Mouse (Mus musculus) ES-E14 (cell line): Measurements from ENCODE around the gene Proser3. TPM values are rescaled to one million over a fixed set of nuclear protein-coding genes. Genes with fewer than 3 reads are reported as not detected.

Experiments
- DNase-seq: peaks from one replicate; pipeline ENCODE4 v3.0.0-alpha.2; 2013; ENCODE audit warnings: low read depth, low spot score
- H3K27ac ChIP-seq: 2 replicates; pipeline ENCODE4 v1.5.1; 2012; ENCODE audit warnings: low read depth, mild to moderate bottlenecking, low read length, moderate library complexity, mixed read lengths; ENCODE audit not compliant: poor library complexity, insufficient read depth, severe bottlenecking
- H3K36me3 ChIP-seq: 2 replicates; pipeline ENCODE4 v1.6.1; 2012; ENCODE audit warnings: mild to moderate bottlenecking, low read length, moderate library complexity, mixed read lengths; ENCODE audit not compliant: control insufficient read depth, poor library complexity, insufficient read depth, severe bottlenecking
- H3K4me1 ChIP-seq, 2 experiments: fragments of 150-350 bp in 1 of 2; sonication (generic) in 1 of 2; 2 replicates each; pipeline ENCODE4 v1.6.1; 2012; ENCODE audit warnings: low read length in 2 of 2, mild to moderate bottlenecking in 1 of 2, mixed read lengths in 1 of 2; ENCODE audit not compliant: control insufficient read depth in 2 of 2, insufficient read depth in 2 of 2, poor library complexity in 1 of 2
- H3K4me3 ChIP-seq, 2 experiments: fragments of 150-350 bp in 1 of 2; sonication (generic) in 1 of 2; 2 replicates each; pipeline ENCODE4 v1.5.1; 2012; ENCODE audit warnings: low read length in 2 of 2, low read depth in 1 of 2, mild to moderate bottlenecking in 1 of 2, mixed read lengths in 1 of 2; ENCODE audit not compliant: insufficient read depth in 1 of 2, poor library complexity in 1 of 2, severe bottlenecking in 1 of 2
- H3K9ac ChIP-seq: 2 replicates; pipeline ENCODE4 v1.6.1; 2012; ENCODE audit warnings: low read depth, mild to moderate bottlenecking, low read length, mixed read lengths; ENCODE audit not compliant: poor library complexity, insufficient read depth, severe bottlenecking
- H3K9me3 ChIP-seq: fragments of 150-350 bp; sonication (generic); 2 replicates; pipeline ENCODE4 v1.6.1; 2012; ENCODE audit warnings: low read depth, mild to moderate bottlenecking, low read length; ENCODE audit not compliant: control insufficient read depth, insufficient read depth
- CHD2 ChIP-seq: IDR thresholded peaks from 2 replicates; pipeline ENCODE4 v1.6.1; 2014; ENCODE audit warnings: mild to moderate bottlenecking, low read depth, low read length, inconsistent platforms
- HCFC1 ChIP-seq: IDR thresholded peaks from 2 replicates; pipeline ENCODE4 v1.6.1; 2012; ENCODE audit warnings: low read length, inconsistent platforms, borderline replicate concordance; ENCODE audit not compliant: insufficient read depth
- MAFK ChIP-seq: IDR thresholded peaks from 2 replicates; pipeline ENCODE4 v1.6.1; 2014; ENCODE audit warnings: mild to moderate bottlenecking, low read depth, low read length, inconsistent platforms; ENCODE audit not compliant: insufficient read depth
- ZC3H11A ChIP-seq: IDR thresholded peaks from 2 replicates; pipeline ENCODE4 v1.6.1; 2012; ENCODE audit warnings: low read depth, mild to moderate bottlenecking, inconsistent platforms, low read length, borderline replicate concordance
- ZNF384 ChIP-seq: IDR thresholded peaks from 2 replicates; pipeline ENCODE4 v1.6.1; 2012; ENCODE audit warnings: low read depth, low read length, inconsistent platforms
- in situ Hi-C, 2 experiments: fragments of 600-800 bp; cut with MboI; formaldehyde crosslinking; loops; one replicate each; pipeline ENCODE4 v1.15.1; 2025; ENCODE audit warnings: low sequenced_read_pairs in 2 of 2, inconsistent platforms in 1 of 2; ENCODE audit not compliant: unreplicated experiment in 2 of 2
- total RNA-seq: library from RNA; depleted of rRNA; stranded (reverse); fragments of 300-350 nt; gene quantifications from 2 replicates; pipeline ENCODE4 v1.2.3, GENCODE M21; 2012

Gene Proser3
- total RNA-seq, 1 experiment, result 6.8 TPM

GRCm38 (mm10) chr7:30524487-30524886, 27.6 kb downstream of the Proser3 start:
- Histone ChIP-seq H3K4me3 (no peak overlapping the region), H3K27ac (no peak overlapping the region), H3K36me3 (no peaks in the 10 kb centered on the region), H3K9ac (no peak overlapping the region), H3K4me1 (peaks cover 1 to 12% of the 10 kb centered on the region in 2 experiments; a peak in 2 of 4 replicates), H3K9me3 (no peaks in the 10 kb centered on the region)
- in situ Hi-C loops, result no loop called here
- TF ChIP-seq ZNF384, result no peak
- no peak for TF ChIP-seq HCFC1
- no peak for TF ChIP-seq ZC3H11A
- no peak for DNase-seq

- in situ Hi-C loops, result no loop called here
- no peak for TF ChIP-seq MAFK
- no peak for TF ChIP-seq CHD2
- Histone ChIP-seq H3K9me3 (no peaks in the 10 kb centered on the region), H3K27ac (no peak overlapping the region), H3K36me3 (no peaks in the 10 kb centered on the region), H3K9ac (no peak overlapping the region), H3K4me1 (peaks cover 1 to 16% of the 10 kb centered on the region in 2 experiments; a peak in 2 of 4 replicates), H3K4me3 (no peak overlapping the region)
- DNase-seq, result no peak
Measured at GRCm38 (mm10) chr7:30522871-30523270, 29.2 kb downstream of the Proser3 start.

- Histone ChIP-seq H3K4me1 (peaks cover under 1 to 6% of the 10 kb centered on the region in 2 experiments; a peak in 2 of 4 replicates), H3K9ac (no peak overlapping the region)
Measured at GRCm38 (mm10) chr7:30520856-30521255, 31.2 kb downstream of the Proser3 start.

GRCm38 (mm10) chr7:30520396-30520795, 31.7 kb downstream of the Proser3 start:
- H3K4me1 ChIP-seq, result peaks cover 2 to 4% of the 10 kb centered on the region in 2 experiments; a peak in 2 of 4 replicates
- H3K27ac ChIP-seq, result no peak overlapping the region
- TF ChIP-seq HCFC1, result no peak
- no peak for TF ChIP-seq ZC3H11A
- no peak for TF ChIP-seq MAFK
- no peak for TF ChIP-seq CHD2
- no peak for TF ChIP-seq ZNF384
- no peak for DNase-seq
- H3K9me3 ChIP-seq, result no peaks in the 10 kb centered on the region
- no peaks in the 10 kb centered on the region for H3K36me3 ChIP-seq
- H3K9ac ChIP-seq, result no peak overlapping the region
- no peak overlapping the region for H3K4me3 ChIP-seq
- in situ Hi-C loops, result no loop called here

More at GRCm38 (mm10) chr7:30520856-30521255, 31.2 kb downstream of the Proser3 start:
- no peak overlapping the region for H3K4me3 ChIP-seq
- TF ChIP-seq CHD2 (no peak), ZNF384 (no peak), ZC3H11A (no peak), MAFK (no peak), HCFC1 (no peak)
- H3K27ac ChIP-seq, result no peak overlapping the region
- no peak for DNase-seq
- in situ Hi-C loops, result no loop called here
- no peaks in the 10 kb centered on the region for H3K9me3 ChIP-seq
- H3K36me3 ChIP-seq, result no peaks in the 10 kb centered on the region

- Histone ChIP-seq H3K4me1 (peaks cover 2 to 4% of the 10 kb centered on the region in 2 experiments; a peak in 2 of 4 replicates), H3K4me3 (peak overlapping the region; percentile 2 to 13; a peak in 1 of 4 replicates), H3K27ac (no peak overlapping the region), H3K36me3 (no peaks in the 10 kb centered on the region), H3K9ac (no peak overlapping the region), H3K9me3 (no peaks in the 10 kb centered on the region)
- in situ Hi-C loops, result no loop called here
- no peak for TF ChIP-seq ZNF384
- DNase-seq, result no peak
Measured at GRCm38 (mm10) chr7:30518325-30518724, 33.8 kb downstream of the Proser3 start.
